Mouse (Mus musculus) hindbrain, embryonic 11.5 days (tissue): ENCODE data around the gene 2010315B03Rik. TPM values are rescaled to one million over a fixed set of nuclear protein-coding genes. Genes with fewer than 3 reads are reported as not detected.

Experiments used
- polyA plus RNA-seq: library from polyadenylated mRNA; unstranded; fragments of >200 nt; fragmentation: Nextera tagmentation; extraction: Ambion mirVana; gene quantifications from 2 replicates; pipeline ENCODE4 v1.2.1, GENCODE M21; 2014

Gene 2010315B03Rik
- polyA plus RNA-seq, 1 experiment from 2014 or later = 7.8 TPM

Other genes starting within 250 kb of the 2010315B03Rik start
- gene Ccr2, start 210.7 kb downstream of the 2010315B03Rik start, polyA plus RNA-seq = 0.47 and 0.66 TPM in 2 replicates
- gene Ccr5, start 191.2 kb downstream of the 2010315B03Rik start, polyA plus RNA-seq = 0.15 and 1.2 TPM in 2 replicates
- 110 and 118 TPM in 2 replicates for gene Ppp2r3d, start 164.2 kb upstream of the 2010315B03Rik start, polyA plus RNA-seq
- not detected in 2 replicates for gene Gm21836, start 181.1 kb upstream of the 2010315B03Rik start, polyA plus RNA-seq